Mouse (Mus musculus): ENCODE data around the gene Actr3. TPM values are rescaled to one million over a fixed set of nuclear protein-coding genes. Genes with fewer than 3 reads are reported as not detected.

Gene Actr3
- 836 TPM for polyA plus RNA-seq (2017; shearing (Covaris generic))

DNA sequence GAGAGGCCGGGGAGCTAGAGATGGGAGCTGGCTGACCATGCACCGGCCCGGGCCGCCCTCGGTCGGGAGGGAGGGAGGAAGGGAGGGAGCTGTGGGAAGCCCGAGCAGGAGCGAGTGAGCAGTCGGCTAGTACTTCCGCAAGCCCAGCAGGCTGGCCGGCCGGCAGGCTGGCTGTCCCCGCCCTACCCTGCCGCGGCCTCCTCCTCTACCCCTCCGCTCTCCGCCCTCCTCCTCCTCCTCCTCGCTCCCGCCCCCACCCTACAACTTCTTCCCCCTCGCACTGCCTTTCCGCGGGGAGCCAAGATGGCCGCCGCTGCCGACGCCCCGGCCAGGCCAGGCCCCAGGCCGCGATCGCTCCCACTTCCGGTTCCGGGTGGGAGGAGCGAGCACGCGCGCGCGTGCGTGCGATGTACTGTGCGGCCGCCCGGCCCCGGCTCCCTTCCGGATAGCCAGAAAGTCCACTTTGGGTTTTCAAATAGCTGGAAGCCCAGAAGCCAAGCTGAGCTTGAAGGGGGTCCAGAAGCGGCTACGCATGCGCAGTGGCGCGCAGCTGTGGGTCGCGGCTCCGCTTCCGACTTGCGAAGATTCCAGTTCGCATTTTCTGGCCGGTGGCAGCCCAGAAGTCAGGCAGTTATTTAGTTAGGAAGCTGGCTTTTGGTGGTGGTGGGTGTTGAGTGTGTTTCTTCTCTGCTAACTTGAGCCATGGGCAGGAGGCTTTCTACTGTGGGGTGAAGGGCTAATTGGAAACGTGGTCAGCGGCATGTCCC lies at the start of gene Actr3:
Gene Actr3, minus strand, starts transcription at position 359 of the 767 bp plus-strand sequence.

Other genes starting within 250 kb of the Actr3 start
- gene Slc35f5, start 124.9 kb upstream of the Actr3 start, polyA plus RNA-seq (2017; shearing (Covaris generic)), result 0.69 TPM
- not detected for gene Gpr39, start 241.3 kb upstream of the Actr3 start, polyA plus RNA-seq (2017; shearing (Covaris generic))

Data from effector memory CD4-positive, alpha-beta T cell, adult 7 months (primary cell).